Mouse (Mus musculus) CD8-positive naive resting alpha-beta T cell, adult 2 months (primary cell): ENCODE results near the gene Micu2.
A peak's percentile ranks its signal among the peaks of the same experiment; 100 is the strongest.
"Not testable (repeated sequence)": the region's sequence is repeated elsewhere in the genome, so short reads cannot be mapped to it uniquely, and the experiment has no call there.

ENCODE experiments used
- DNase-seq, 2 experiments: peaks; one replicate each; pipeline ENCODE4 v3.0.0; 2022; ENCODE audit warnings: low read depth in 2 of 2, low spot score in 2 of 2

Micu2 gene

DNA sequence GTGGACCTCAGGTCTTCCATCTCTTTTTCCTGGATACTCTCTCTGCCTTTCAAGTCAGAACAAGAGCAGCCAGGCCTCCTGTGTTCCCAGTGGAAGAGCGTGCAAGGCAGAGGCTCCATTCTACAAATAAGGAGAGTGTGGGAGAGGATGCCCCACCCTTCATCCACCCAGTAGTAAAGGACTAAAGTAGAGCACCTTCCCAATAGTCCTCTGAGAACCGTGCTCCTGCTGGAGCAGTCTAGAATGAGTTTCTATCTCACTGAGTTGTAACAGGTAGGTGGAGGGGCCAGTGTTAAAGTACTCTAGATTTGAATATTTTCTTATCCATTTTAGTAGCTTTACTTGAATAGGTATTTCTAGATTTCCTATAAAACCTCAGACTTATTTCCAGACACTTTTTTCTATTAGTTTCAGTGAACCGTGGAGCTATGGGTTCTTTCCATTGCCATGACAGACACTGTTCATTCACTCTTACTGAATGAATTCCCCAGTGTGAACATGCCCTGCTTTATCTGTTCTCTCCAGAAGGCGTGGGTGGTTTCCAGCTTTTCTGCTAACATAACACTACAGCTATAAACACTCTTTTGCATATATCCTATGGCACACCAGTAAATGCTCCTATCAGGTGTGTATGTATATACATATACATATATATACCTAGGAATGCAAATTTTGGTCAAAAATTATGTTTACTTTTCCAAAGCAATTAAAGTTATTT lies 31.8 kb downstream of the Micu2 start:
- no peak for DNase-seq

DNA sequence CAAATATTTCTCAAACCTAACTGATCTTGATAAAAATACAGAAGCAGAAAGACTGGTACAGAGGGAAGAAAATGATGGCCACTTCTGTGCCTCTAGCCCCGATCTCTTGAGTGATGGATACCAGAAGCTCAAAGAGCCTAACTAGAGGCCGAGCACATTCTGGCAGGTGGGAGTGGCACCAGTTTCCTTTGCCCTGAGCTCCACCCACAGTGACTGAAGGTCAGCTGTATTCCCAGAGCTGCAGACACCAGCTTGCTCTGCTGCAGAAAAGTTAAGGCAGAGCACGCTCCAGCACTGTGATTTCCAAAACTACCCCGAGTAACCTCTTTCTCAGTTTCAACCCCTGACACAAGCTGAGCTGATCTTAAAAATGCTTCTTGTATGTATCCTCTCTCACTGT lies 37.2 kb downstream of the Micu2 start:
- no peak for DNase-seq

DNA sequence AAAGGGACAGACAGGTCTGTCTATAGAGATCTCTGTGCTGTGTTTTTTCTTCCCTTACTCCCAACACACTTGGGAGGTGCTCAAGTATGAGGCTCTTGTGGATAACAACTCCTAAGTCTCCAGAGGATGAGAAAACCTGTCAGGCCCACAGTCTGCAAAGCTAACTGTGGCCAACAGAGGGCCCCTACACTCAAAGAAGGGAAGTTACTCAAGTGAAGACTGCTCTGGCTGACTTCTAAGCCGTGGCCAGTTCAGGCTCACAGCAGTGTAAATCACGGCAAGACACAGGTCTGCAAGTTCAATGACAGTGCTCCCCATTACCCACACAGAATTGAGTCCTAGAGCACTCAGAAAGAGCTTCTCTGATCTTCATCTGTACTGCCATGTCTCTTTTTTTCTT lies 48.0 kb downstream of the Micu2 start:
- no peak for DNase-seq

DNA sequence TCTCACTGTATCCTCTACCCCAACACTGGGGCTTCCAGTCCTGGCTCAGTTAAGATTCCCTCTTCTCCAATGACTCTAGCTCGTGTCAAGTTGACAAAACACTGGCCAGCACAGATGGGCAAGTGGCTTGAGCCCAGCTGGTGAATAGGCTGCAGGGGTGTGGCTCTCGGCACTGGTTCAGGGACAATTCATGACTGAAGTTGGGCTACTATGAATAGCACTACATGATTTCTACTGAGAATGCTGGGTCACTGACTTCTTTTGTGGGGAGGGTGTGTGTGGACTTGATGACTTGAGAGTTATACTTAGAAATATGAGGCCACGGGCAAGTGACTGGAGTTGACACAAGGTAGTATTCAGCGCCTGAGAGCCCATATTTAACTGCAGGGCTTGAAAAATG lies 53.2 kb downstream of the Micu2 start:
- no peak for DNase-seq

DNA sequence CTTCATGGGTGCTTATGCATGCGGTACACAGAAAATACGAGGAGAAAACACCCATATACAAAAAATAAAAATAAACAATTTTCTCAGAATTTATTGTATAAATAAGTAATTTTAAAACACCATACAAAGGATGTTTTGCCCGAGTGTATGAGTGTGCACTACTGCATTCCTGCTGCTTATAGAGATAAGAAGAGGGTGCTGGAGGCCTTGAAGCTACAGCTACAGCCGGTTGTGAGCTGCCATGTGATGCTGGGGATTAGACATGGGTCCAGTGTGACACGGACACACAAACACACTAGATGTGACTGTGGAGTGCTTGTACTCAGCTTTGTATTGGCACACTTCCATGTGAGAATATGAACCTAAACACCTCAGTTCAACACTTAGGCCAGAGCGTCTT lies 61.8 kb downstream of the Micu2 start:
- DNase-seq = no peak

DNA sequence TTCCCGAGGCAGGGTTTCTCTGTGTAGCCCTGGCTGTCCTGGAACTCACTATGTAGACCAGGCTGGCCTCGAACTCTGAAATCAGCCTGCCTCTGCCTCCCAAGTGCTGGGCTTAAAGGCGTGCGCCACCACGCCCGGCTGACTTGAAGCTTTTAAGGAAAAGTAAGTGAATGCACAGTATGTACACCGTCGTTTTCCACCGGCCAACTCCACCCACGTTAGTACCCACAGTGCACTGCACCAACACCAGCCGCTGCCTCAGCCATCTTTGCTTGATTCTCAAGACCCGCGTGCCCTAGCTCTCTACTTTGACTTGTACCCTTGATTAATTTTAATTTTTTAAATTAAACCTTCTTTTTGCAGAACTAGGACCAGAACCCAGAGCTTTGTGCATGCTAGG lies 64.4 kb downstream of the Micu2 start:
- DNase-seq = no peak

DNA sequence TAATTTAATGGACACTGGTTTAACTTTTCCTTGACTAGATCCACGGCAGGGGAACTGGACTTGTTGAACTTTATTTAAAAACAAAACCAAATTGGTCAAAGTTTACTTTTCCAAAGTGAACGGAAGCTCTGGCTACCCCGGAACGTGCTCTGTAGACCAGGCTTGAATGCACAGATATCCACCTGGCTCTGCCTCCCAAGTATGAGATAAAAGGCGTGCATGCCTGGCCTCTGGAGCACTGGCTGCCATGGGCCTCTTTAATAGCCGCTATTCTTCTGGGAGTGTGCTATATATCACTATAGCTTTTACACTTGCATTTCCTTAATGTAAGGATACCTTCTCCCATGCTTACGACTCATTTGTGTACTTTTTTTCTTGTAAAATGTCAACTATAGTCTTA lies 65.5 kb downstream of the Micu2 start:
- no peak for DNase-seq

DNA sequence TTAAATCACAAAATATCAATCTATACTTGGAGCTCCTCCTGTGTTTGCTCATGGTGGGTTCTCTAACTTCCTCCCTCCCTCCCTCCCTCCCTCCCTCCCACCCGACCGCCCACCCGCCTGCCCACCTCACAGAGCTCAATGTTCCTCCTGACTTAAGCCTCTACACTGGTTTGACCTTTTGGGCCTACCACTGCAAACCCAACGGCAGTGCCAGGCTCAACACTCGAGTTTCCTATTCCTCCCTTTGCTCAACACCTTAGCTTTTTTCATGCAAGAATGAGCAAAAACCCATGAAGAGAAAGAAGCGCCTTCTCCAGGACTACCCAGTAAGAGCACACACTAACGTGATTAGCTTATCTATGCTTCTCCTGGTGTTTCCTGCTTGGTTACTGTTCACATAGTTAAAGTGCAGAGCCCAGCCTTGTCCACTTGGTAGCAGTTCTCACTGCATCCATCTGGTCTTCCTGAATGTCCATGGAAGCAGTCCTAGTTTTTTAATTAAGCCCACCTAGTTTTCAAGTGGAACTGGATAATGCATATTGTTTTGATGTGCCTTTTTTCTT lies 66.1 kb downstream of the Micu2 start:
- no peak for DNase-seq

DNA sequence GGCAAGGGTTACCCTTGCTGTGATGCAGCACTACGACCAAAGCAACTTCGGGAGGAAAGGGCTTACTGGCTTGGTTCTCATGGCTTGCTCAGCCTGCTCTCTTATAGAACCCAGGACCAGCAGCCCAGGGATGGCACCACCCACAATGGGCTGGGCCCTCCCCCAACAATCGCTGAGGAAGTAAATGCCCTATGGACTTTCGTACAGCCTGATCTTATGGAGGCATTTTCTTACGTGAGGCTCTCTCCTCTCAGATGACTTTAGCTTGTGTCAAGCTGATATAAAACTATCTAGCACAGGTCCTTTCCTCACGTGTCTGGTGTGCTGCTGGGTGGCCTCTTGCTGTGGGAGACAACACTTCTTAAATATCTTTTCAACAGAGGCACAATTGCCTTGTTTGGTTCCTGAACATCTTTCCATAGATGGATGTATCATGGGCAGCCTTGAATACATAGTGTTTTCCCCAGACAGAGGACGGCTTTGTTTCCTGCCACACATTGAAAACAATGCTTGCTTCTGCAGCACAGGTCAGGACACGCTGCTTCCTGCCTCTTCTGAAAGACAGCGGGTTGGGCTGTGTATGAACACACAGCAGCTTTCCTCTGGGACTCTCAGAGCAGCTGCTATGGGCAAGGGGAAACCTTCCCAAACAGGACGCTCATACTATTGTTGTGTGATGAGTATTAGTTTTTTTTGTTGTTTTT lies 77.5 kb downstream of the Micu2 start:
- no peak for DNase-seq

DNA sequence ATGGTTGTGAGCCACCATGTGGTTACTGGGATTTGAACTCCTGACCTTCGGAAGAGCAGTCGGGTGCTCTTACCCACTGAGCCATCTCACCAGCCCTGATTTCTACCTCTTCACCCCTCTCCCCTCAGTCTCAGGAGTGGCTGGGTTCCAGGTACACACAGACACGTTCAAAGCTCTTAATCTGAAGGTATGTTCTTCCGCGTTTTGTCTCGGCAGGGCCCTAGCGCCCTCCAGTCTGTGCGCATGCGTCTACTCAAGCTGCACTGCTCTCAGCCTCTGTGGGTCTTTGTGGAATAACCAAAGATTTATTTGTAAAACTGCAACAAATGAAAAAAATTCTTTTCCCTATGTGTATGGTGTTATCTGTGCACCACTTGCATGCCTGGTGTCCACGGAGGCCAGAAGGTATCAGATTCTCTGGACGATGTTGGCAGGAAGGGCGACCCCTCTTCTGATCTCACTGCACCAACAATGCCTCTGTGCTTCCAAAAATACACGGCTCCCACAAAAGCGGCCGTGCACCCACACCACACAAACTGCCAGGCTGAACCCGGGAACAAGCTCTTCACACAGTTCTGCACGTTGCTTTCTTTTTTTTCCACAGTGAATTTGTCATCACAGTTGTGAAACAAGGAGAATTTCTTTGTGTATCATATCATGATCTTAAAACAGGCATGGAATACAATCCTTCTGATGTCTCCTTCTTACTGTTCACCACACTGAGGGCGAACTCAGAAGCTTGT lies 78.3 kb downstream of the Micu2 start:
- DNase-seq = no peak

DNA sequence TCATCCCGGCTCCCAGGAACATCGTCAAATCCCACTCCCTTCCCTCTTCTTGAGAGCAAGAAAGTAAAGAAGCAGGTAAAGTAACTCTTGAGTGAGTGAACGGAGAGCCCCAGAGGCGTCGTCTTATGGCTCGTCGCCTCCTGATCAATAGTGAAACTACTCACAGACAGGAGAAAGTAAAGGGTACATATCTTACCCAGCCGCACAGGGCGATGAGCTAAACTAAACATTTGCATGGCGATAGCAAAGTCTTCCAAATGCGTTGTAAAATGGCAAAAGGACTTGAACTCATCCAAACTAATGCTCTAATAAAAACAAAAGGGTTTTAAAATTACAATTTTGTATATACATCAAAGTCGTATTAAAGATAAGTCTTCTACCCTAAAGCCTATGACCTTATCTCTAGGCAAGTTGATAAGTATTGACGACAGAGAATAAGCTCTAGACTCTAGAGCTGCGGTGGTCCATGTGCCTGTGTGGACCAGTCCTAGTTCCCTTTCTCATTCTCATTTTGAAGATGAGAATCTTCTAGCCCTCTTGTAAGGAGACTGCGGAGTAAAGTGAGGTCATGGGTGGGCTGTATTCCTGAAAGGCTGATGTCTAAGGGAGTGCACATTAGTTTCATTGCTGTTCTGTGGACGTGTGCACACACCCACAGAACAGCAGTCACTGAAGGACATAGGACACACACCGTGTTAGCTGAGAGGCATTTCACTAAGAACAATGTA lies 79.8 kb downstream of the Micu2 start:
- DNase-seq = no peak

DNA sequence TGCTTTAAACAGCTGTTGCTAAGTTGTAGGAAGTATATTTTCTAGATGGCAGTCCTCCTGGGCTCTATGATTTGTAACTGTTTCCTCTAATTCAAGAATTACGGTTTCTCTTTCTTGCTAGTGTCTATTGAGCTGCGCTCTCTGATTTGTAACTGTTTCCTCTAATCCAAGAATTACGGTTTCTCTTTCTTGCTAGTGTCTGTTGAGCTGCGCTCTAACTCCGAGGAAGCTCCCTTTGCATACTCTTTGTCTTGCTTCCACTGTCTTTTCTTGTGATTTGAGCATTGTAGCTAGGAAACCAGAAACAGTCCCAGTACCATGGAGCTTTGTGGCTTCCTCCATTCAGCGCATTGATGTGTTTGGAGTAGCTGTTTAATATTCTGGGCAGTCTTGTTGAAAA lies 83.7 kb downstream of the Micu2 start:
- no peak for DNase-seq

DNA sequence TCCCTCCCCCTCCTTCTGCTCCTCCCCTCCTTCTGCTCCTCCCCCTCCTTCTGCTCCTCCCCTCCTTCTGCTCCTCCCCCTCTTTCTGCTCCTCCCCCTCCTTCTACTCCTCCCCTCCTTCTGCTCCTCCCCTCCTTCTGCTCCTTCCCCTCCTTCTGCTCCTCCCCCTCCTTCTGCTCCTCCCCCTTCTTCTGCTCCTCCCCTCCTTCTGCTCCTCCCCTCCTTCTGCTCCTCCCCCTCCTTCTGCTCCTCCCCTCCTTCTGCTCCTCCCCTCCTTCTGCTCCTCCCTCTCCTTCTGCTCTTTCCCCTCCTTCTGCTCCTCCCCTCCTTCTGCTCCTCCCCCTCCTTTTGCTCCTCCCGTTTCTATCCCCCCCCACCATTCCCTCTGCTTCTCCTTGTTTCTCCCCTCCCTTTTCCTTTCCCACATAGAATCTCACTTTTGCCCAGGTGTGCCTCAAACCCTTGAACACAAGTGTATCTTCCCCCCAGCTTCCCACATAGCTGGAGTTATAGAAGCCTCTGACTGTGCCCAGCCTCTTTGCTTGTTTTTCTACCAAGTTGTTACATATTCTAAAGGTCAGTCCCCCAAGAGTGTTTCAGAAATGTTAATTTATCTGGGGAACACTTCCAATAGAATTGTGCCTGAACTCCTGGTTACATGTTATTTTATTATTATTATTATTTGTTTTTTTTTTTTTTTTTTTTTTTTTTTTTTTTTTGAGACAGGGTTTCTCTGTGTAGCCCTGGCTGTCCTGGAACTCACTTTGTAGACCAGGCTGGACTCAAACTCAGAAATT lies 86.7 kb downstream of the Micu2 start:
- not testable (repeated sequence) for DNase-seq

DNA sequence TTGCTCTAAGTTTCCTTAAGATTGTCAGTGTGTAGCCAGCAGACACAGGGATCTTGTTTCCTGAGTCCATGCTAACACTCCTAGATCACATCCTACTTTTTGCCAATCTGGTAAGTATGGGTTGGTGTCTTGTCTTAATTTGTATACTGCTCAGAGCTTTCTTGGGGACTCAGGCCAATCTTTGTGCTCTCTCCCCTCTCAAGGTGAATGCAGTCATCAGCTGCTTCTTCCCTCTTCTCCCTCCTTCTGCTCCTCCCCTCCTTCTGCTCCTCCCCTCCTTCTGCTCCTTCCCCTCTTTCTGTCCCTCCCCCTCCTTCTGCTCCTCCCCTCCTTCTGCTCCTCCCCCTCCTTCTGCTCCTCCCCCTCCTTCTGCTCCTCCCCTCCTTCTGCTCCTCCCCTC lies 87.3 kb downstream of the Micu2 start:
- not testable (repeated sequence) for DNase-seq

DNA sequence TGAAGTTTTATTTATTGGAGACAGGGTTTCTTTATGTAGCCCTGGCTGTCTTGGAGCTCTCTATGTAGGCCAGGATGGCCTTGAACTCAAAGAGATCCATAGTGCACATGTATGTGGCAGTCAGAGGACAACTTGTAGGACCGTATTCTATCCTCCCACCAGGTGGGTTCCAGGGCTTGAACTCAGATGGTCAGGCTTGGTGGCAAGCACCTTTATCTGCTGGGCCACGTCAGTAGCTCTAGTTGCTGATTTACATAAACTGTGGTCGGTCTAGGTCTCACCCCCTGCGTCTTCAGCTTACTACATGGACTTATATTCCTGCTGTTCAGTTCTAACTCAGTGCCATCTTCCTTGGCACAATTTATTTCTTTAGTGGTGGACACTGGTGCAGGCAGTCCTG lies 87.7 kb downstream of the Micu2 start:
- DNase-seq = no peak

DNA sequence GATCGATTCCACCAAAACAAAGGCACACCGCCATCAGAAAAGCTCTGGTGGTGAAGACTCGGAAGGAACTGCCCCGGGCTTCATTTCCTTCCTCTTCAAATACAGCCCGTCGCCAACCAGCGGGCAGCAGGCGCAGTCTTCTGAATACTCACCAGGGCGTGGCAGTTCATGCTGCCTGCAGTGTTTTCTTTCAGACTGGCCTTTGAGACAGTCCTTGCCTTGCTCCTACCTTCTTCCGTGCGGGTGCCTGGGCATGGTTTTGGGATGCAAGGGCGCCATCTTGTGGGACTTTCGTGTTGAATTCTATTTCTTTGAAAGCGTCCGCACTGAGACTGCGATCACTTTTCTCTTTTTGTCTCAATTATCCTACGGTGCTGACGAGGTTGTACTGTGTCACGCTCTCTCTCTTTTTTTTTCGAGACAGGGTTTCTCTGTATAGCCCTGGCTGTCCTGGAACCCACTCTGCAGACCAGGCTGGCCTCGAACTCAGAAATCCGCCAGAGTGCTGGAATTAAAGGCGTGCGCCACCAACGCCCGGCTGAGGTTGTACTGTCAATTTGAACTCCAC lies 88.5 kb downstream of the Micu2 start:
- DNase-seq = peak; percentile 82 to 87

DNA sequence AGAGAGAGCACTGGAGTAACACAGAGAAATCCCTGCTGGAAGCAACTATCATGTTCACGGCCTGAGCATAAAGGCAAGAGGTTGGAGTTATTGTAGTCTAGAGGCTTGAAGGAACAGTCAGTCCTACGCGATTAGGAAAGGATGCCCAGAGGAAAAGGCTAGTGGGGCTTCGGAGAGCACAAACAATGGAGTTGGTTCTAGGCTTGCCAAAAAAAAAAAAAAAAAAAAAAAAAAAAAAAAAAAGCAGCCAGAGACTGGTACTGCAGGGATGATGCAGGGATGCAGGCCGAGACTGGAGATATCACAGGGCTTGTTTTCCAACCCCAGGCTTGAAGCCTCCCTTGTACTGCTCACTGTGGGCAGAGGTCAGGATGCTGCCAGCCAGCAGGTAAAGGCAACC lies 89.8 kb downstream of the Micu2 start:
- DNase-seq = no peak

DNA sequence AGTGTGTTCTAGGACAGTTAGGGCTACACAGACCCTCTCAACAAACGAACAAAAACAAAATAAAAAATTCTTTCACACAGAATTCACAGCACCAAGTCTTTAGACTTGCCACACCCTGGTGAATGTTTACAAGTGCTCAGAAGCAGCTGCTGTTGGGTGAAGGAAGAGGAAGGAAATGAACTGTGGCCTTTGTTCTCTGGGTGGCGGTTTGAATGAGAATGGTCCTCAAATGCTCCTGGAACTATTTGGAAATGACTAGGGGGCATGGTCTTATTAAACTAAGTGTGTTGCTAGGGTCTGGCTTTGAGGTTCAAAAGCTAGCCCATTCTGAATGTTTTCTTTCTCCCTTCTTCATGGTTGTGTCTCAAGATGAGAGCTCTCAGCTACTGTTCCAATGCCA lies 90.6 kb downstream of the Micu2 start:
- peak; percentile 21 to 38 for DNase-seq

DNA sequence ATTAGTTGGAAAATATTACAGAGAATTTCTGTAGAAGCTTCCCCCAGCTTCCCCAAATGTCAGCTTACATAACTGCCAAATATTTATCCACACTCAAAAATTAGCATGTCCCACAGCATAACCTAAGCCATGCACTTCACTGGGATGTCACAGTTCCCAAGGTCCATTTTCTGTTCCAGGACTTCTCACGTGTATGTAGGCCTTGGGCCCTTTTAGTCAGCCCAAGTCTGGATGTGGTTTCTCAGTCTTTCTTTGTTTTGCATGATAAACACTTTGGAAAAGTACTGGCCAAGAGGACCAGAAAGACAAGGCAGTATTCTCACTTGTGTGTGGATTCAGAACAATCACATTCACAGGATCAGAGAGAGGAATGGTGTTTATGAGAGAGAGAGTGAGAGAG lies 97.1 kb downstream of the Micu2 start:
- no peak for DNase-seq

DNA sequence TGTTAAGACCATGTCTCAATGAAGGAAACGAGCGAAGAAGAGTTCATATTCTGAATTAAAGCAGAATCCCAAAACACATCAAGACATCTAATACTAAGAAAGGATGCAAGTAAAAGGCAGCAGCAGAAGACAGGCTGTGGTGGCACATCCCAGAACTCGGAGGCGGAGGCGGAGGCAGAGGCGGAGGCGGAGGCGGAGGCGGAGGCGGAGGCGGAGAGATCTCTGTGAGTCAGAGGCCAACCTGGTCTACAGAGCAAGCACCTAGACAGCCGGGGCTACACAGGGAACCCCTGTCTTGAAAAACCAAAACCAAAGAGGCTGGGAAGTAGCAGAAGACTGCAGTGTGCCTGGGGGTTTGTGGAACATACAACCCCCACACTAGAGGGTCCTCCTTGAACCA lies 102.2 kb downstream of the Micu2 start:
- DNase-seq = no peak
